Mouse (Mus musculus): Measurements from ENCODE around the gene Amer2.

Gene Amer2

GRCm38 (mm10) chr14:60379323-60379957 lies 6.4 kb downstream of the Amer2 start:
- no peak for DNase-seq (ENCODE audit: low read depth, low spot score)
- no peaks in the 10 kb centered on the region for H3K27me3 ChIP-seq (ENCODE audit: control insufficient read depth, insufficient read depth, low read length, poor library complexity, severe bottlenecking)

DNA sequence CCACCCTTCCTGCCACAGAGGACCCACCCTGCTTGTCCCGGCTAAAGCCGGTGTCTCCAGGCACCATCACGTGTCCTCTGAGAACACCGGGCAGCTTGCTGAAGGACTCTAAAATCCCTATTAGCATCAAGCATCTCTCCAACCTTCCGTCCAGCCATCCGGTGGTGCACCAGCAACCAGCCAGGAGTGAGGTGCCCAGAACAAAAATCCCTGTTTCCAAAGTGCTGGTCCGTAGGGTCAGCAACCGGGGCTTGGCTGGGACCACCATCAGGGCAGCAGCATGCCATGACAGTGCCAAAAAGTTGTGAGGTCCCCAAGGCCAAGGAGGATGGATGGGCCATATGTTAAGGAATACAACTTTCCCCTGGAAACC lies 6.9 kb downstream of the Amer2 start:
- DNase-seq (ENCODE audit: low read depth, low spot score): no peak
- Histone ChIP-seq H3K36me3 (ENCODE audit: control insufficient read depth, insufficient read depth, low read length, poor library complexity, severe bottlenecking) (no peaks in the 10 kb centered on the region), H3K27me3 (ENCODE audit: control insufficient read depth, insufficient read depth, low read length, poor library complexity, severe bottlenecking) (no peaks in the 10 kb centered on the region)

More at GRCm38 (mm10) chr14:60379323-60379957, 6.4 kb downstream of the Amer2 start:
- H3K36me3 ChIP-seq (ENCODE audit: control insufficient read depth, insufficient read depth, low read length, poor library complexity, severe bottlenecking): no peaks in the 10 kb centered on the region

DNA sequence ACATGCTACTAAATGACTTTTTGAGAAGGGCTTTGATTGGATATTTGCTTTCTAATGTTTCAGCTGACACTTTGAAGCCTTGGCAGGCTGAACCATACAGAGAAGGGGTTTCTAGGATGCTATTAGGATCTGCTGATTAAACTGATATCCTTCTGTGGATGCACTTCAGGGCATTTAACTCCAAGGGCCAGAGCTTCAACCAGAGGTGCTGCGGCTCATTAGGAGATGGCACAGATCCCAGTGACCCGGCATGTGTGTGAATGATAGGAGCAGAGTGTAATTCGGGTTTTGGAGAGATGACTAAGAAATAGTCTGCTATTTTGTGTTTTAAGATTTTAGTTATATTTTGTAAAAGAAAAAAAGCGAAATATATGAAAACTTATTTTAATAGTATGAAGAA lies 8.6 kb downstream of the Amer2 start:
- DNase-seq (ENCODE audit: low read depth, low spot score): no peak
- Histone ChIP-seq H3K36me3 (ENCODE audit: control insufficient read depth, insufficient read depth, low read length, poor library complexity, severe bottlenecking) (no peaks in the 10 kb centered on the region), H3K27me3 (ENCODE audit: control insufficient read depth, insufficient read depth, low read length, poor library complexity, severe bottlenecking) (no peaks in the 10 kb centered on the region)

DNA sequence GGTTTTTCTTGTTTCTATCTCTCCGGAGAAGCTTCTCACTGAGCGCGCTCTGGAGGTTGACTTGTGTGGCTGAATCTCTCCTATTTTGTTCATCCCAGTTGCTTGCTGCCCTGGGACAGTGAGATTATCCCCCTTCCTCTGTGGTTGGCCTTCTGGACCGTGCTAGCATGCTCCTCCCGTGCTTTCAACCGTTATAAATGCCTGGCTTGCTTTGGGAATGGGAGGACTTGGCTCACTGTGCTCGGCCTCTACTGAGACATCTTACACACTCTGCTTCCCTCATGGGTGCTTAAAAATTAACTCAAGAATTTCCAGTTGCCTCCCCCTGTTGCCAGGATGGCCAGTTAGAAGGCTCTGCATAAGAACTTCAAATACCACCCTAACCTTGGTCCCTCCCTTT lies 10.8 kb downstream of the Amer2 start:
- DNase-seq (ENCODE audit: low read depth, low spot score): no peak
- Histone ChIP-seq H3K27me3 (ENCODE audit: control insufficient read depth, insufficient read depth, low read length, poor library complexity, severe bottlenecking) (no peaks in the 10 kb centered on the region), H3K36me3 (ENCODE audit: control insufficient read depth, insufficient read depth, low read length, poor library complexity, severe bottlenecking) (no peaks in the 10 kb centered on the region)

DNA sequence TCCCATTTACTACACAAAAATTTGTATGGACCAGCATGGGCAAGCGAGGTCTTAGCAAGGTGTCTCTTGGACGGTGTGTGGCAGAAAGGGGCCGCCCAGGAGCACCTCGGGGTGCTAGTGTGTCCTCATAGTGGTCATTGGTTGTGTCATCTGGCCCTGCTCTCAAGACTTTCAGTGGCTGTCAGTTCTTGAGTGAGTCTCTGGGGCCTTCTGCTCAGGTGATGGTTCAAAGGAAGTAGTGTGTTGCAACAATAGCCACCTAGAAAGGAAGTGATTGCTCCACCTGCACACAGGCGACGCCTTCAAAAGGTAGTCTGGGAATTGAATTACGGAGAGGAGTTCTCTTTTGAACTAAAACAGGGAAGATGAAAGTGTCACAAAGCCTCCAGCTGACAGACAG lies 11.2 kb downstream of the Amer2 start:
- H3K36me3 ChIP-seq (ENCODE audit: control insufficient read depth, insufficient read depth, low read length, poor library complexity, severe bottlenecking): no peaks in the 10 kb centered on the region
- DNase-seq (ENCODE audit: low read depth, low spot score): no peak
- no peaks in the 10 kb centered on the region for H3K27me3 ChIP-seq (ENCODE audit: control insufficient read depth, insufficient read depth, low read length, poor library complexity, severe bottlenecking)

DNA sequence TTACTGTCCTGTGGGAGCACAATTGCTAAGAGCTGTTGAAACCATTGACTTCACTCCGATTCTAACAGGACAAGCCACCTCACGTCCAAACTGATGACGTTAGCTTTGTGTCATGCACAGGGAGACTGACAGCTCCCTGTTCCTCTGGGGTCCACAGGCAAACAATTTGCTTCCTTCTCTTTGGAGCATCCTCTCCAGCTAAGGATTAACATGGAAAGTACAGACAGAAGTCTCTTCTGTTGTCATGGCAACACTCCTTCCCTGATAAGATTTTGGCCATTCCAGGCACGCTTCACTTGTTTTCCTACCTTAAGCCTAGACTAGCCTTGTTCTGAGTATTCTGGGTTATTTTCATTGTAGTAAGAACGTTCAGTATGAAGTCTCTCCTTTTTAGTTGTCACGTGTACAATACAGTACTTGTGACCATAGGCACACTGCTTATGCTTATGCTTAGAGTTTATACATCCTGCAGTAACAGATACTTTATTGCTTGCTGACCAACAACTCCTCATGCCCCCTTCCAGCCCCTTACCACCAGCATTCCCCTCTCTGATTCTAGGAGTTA lies 12.1 kb downstream of the Amer2 start:
- DNase-seq (ENCODE audit: low read depth, low spot score): no peak
- H3K36me3 ChIP-seq (ENCODE audit: control insufficient read depth, insufficient read depth, low read length, poor library complexity, severe bottlenecking): no peaks in the 10 kb centered on the region
- no peaks in the 10 kb centered on the region for H3K27me3 ChIP-seq (ENCODE audit: control insufficient read depth, insufficient read depth, low read length, poor library complexity, severe bottlenecking)

DNA sequence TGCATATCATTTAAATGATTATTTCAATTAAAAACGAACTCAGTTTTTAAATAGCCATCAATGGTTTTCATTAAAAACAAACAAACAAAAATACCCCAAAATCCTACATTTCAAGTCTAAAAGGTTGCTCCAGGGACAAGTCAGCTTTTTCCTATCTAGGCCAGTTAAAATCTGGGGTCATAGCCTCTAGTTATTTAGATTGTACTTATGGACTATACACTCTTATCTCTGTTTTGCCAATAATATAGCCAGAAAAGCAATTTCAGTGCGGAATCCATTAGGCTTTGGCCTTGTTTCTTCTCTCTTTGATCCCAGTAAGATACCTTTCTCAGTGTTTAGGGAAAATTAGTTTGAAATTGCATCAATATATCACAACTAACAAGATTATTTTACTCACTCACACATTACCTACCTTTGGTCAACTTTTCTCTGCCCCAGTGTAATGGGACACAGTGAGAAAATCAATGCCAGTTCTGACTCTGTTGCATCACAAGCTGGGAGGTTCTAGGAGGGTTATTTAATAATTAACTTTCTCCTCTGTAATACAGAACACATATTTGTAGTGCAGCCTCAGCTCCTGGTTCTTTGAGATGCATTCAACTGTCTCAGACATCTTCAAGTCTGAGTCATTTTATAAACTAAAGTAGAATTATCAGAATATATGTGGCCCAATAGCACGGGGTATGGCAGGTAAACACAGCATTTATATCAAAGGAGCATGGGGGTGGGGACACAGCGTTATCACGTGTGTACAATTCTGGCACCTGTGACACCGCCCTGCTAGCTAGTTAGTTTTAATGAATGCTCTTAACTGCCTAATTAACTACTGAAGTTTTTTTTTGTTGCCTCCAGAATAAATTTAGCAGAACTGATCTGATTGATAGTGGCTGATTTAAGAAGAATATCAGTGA lies 13.8 kb downstream of the Amer2 start:
- H3K27me3 ChIP-seq (ENCODE audit: control insufficient read depth, insufficient read depth, low read length, poor library complexity, severe bottlenecking): no peaks in the 10 kb centered on the region
- H3K36me3 ChIP-seq (ENCODE audit: control insufficient read depth, insufficient read depth, low read length, poor library complexity, severe bottlenecking): no peaks in the 10 kb centered on the region
- no peak for DNase-seq (ENCODE audit: low read depth, low spot score)

- DNase-seq (ENCODE audit: low read depth, low spot score): no peak
- Histone ChIP-seq H3K27me3 (ENCODE audit: control insufficient read depth, insufficient read depth, low read length, poor library complexity, severe bottlenecking) (no peaks in the 10 kb centered on the region), H3K36me3 (ENCODE audit: control insufficient read depth, insufficient read depth, low read length, poor library complexity, severe bottlenecking) (no peaks in the 10 kb centered on the region)
These were observed 15.3 kb downstream of the Amer2 start for GRCm38 (mm10) chr14:60388332-60388731.

GRCm38 (mm10) chr14:60392202-60392601 lies 19.1 kb downstream of the Amer2 start:
- no peaks in the 10 kb centered on the region for H3K36me3 ChIP-seq (ENCODE audit: control insufficient read depth, insufficient read depth, low read length, poor library complexity, severe bottlenecking)
- H3K27me3 ChIP-seq (ENCODE audit: control insufficient read depth, insufficient read depth, low read length, poor library complexity, severe bottlenecking): no peaks in the 10 kb centered on the region
- DNase-seq (ENCODE audit: low read depth, low spot score): no peak

GRCm38 (mm10) chr14:60397321-60397720 lies 24.3 kb downstream of the Amer2 start:
- H3K36me3 ChIP-seq (ENCODE audit: control insufficient read depth, insufficient read depth, low read length, poor library complexity, severe bottlenecking): no peaks in the 10 kb centered on the region
- H3K27me3 ChIP-seq (ENCODE audit: control insufficient read depth, insufficient read depth, low read length, poor library complexity, severe bottlenecking): no peaks in the 10 kb centered on the region
- no peak for DNase-seq (ENCODE audit: low read depth, low spot score)

GRCm38 (mm10) chr14:60398861-60399260 lies 25.8 kb downstream of the Amer2 start:
- no peak for DNase-seq (ENCODE audit: low read depth, low spot score)
- no peaks in the 10 kb centered on the region for H3K27me3 ChIP-seq (ENCODE audit: control insufficient read depth, insufficient read depth, low read length, poor library complexity, severe bottlenecking)
- no peaks in the 10 kb centered on the region for H3K36me3 ChIP-seq (ENCODE audit: control insufficient read depth, insufficient read depth, low read length, poor library complexity, severe bottlenecking)

DNA sequence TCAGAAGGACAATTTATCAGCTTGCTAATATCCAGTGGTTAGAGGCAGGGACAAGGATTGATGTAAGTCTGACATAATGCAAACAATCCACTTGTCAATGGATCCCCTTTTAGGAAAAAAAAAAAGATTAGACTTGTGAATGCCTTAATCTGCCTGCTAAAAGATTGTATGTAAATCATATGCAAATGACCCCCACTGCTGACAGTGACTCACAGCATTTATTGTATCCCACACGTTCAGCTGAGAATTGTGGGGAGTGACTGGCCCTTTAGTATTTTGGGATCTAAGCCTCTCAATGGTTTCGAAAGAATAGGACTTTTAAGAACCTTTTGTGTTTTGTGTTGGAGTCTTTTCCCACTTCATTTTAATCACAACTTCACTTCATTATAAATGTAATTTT lies 30.2 kb downstream of the Amer2 start:
- no peak for DNase-seq (ENCODE audit: low read depth, low spot score)
- Histone ChIP-seq H3K36me3 (ENCODE audit: control insufficient read depth, insufficient read depth, low read length, poor library complexity, severe bottlenecking) (no peaks in the 10 kb centered on the region), H3K27me3 (ENCODE audit: control insufficient read depth, insufficient read depth, low read length, poor library complexity, severe bottlenecking) (no peaks in the 10 kb centered on the region)

DNA sequence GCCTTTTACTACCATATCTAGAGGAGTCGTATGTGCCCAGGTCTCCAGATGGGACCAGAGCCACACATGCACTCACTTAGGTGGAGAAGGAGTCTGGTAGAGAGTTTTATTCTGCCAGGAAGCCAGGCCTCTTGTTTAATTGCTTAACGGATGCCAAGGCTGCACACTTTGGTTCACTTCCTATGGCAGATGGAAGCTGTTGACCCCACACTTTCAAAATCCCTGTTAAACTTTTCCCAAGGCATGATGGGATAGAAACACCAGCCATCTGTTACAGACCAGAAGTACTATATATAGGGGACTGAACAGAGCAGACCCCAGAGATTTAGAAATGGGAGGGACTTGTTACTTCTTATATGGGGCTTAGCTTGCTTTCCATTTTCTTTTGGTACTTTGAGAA lies 32.8 kb downstream of the Amer2 start:
- Histone ChIP-seq H3K27me3 (ENCODE audit: control insufficient read depth, insufficient read depth, low read length, poor library complexity, severe bottlenecking) (no peaks in the 10 kb centered on the region), H3K36me3 (ENCODE audit: control insufficient read depth, insufficient read depth, low read length, poor library complexity, severe bottlenecking) (no peaks in the 10 kb centered on the region)
- DNase-seq (ENCODE audit: low read depth, low spot score): no peak

DNA sequence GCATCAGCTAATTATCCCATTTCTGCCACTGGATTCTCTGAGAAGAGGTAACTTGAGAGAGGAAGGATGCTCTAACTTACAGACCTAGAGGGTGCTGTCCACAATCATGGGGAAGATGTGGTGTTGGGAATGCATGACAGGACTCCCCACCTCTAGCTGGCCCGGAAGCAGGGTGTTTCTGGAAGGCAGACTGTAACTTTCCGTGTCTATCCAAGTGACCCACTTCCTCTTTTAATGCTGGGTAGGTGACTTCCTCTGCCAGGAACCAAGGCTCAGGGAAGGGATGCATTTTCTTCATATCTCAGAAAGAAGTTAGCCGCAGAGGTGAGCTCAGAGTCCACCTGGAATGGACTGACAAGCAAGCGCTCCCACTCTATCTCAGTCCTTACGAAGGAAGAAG lies 33.5 kb downstream of the Amer2 start:
- H3K36me3 ChIP-seq (ENCODE audit: control insufficient read depth, insufficient read depth, low read length, poor library complexity, severe bottlenecking): no peaks in the 10 kb centered on the region
- no peaks in the 10 kb centered on the region for H3K27me3 ChIP-seq (ENCODE audit: control insufficient read depth, insufficient read depth, low read length, poor library complexity, severe bottlenecking)
- no peak for DNase-seq (ENCODE audit: low read depth, low spot score)

GRCm38 (mm10) chr14:60407319-60407718 lies 34.3 kb downstream of the Amer2 start:
- H3K27me3 ChIP-seq (ENCODE audit: control insufficient read depth, insufficient read depth, low read length, poor library complexity, severe bottlenecking): no peaks in the 10 kb centered on the region
- no peak for DNase-seq (ENCODE audit: low read depth, low spot score)

More at GRCm38 (mm10) chr14:60407319-60407718, 34.3 kb downstream of the Amer2 start:
- H3K36me3 ChIP-seq (ENCODE audit: control insufficient read depth, insufficient read depth, low read length, poor library complexity, severe bottlenecking): no peaks in the 10 kb centered on the region

All from splenic B cell, adult 2 months (primary cell).